Mouse (Mus musculus) liver, embryonic 15.5 days (tissue): ENCODE measurements around the gene Fbxo34. TPM values are rescaled to one million over a fixed set of nuclear protein-coding genes. Genes with fewer than 3 reads are reported as not detected.

ENCODE experiments used
- ATAC-seq: fragments of 200-750 bp; cut with Nextera tagmentation; 2 replicates; pipeline ENCODE4 v1.8.0; 2017; ENCODE audit warnings: moderate number of reproducible peaks, mild to moderate bottlenecking, moderate library complexity; ENCODE audit not compliant: insufficient read depth
- H3K27ac ChIP-seq: fragments of 300-500 bp; sonication (generic); replicated peaks from 2 replicates; pipeline ENCODE4 v1.5.1; 2015; ENCODE audit warnings: mild to moderate bottlenecking, inconsistent platforms
- H3K27me3 ChIP-seq: fragments of 300-500 bp; sonication (generic); 2 replicates; pipeline ENCODE4 v1.6.1; 2015; ENCODE audit warnings: mild to moderate bottlenecking, inconsistent platforms
- H3K36me3 ChIP-seq: fragments of 300-500 bp; sonication (generic); replicated peaks from 2 replicates; pipeline ENCODE4 v1.6.1; 2015; ENCODE audit warnings: moderate library complexity, mild to moderate bottlenecking, inconsistent platforms
- H3K4me1 ChIP-seq: fragments of 300-500 bp; sonication (generic); replicated peaks from 2 replicates; pipeline ENCODE4 v1.6.1; 2015; ENCODE audit warnings: inconsistent platforms
- H3K4me2 ChIP-seq: fragments of 300-500 bp; sonication (generic); 2 replicates; pipeline ENCODE4 v1.6.1; 2015; ENCODE audit warnings: moderate library complexity, mild to moderate bottlenecking, inconsistent platforms
- H3K4me3 ChIP-seq: fragments of 300-500 bp; sonication (generic); replicated peaks from 2 replicates; pipeline ENCODE4 v1.5.1; 2015; ENCODE audit warnings: mild to moderate bottlenecking, inconsistent platforms
- H3K9ac ChIP-seq: fragments of 300-500 bp; sonication (generic); 2 replicates; pipeline ENCODE4 v1.6.1; 2015; ENCODE audit warnings: moderate library complexity, mild to moderate bottlenecking, inconsistent platforms
- H3K9me3 ChIP-seq: fragments of 300-500 bp; sonication (generic); replicated peaks from 2 replicates; pipeline ENCODE4 v1.6.1; 2016; ENCODE audit warnings: inconsistent platforms
- WGBS: fragments of 180-500 bp; shearing (Covaris S2); methylation state at CpG from one replicate; pipeline ENCODE4 v1.1.7; 2015; ENCODE audit warnings: mixed read lengths; ENCODE audit not compliant: insufficient replicate concordance; 5-methylcytosine and 5-hydroxymethylcytosine counted together
- polyA plus RNA-seq: library from polyadenylated mRNA; unstranded; fragments of >200 nt; fragmentation: Nextera tagmentation; extraction: Ambion mirVana; gene quantifications from 2 replicates; pipeline ENCODE4 v1.2.1, GENCODE M21; 2015

Gene Fbxo34
- polyA plus RNA-seq, 1 experiment from 2014 or later = 40.4 TPM

DNA sequence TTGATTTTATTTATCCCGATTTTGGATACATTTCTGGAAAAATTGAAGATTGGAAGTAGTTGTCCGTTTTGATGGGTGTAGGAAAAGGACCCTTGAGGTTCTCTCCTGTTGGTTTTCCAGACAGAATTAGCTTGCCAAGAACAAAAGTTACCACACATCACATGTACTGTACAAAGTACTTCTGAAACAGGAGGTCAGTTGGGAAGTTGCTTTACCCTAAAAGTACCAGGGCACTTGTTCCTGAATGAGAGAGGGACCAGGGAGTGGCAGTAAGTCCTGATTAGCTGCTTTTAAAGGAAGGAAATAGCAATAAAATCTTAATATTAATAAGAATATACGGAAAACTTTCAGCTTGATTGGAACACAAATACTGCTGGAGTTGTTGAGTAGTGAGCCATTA, 46.9 kb downstream of the Fbxo34 start:
- Histone ChIP-seq H3K4me2 (no peak overlapping the region), H3K4me1 (peaks cover 38% of the 10 kb centered on the region), H3K9me3 (no peaks in the 10 kb centered on the region), H3K9ac (no peak overlapping the region), H3K36me3 (peaks cover 33% of the 10 kb centered on the region), H3K27ac (0 out of 2 replicates have a peak overlapping the region, but pooled peaks have one; percentile 9), H3K27me3 (no peaks in the 10 kb centered on the region), H3K4me3 (no peak overlapping the region)
- no peak for ATAC-seq
- WGBS = 62% methylated on average over 3 of the region's 3 CpGs

DNA sequence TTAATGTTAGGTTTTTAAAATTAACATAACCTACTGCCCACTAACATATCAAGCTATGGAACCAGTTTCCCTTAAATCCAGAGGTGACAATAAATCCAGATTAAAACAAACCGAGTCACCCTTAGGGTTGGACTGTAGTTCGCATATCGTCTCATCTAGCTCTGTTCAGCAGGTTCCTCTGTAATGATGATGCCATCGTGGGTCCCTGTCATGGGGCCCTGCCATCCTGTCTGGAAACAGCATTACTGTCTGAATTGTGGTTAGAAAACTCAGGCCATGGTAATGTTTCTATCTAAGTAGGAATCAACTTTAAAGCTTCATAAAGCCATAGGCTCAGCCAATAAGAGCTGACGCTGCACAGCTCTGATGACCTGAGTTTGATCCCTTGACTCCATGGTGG, 48.4 kb downstream of the Fbxo34 start:
- ATAC-seq = no peak
- Histone ChIP-seq H3K4me2 (no peak overlapping the region), H3K4me1 (peaks cover 33% of the 10 kb centered on the region), H3K9me3 (no peaks in the 10 kb centered on the region), H3K9ac (no peak overlapping the region), H3K4me3 (no peak overlapping the region), H3K27ac (no peak overlapping the region), H3K36me3 (peaks cover 27% of the 10 kb centered on the region), H3K27me3 (no peaks in the 10 kb centered on the region)
- WGBS = 53% methylated on average over 5 of the region's 5 CpGs

DNA sequence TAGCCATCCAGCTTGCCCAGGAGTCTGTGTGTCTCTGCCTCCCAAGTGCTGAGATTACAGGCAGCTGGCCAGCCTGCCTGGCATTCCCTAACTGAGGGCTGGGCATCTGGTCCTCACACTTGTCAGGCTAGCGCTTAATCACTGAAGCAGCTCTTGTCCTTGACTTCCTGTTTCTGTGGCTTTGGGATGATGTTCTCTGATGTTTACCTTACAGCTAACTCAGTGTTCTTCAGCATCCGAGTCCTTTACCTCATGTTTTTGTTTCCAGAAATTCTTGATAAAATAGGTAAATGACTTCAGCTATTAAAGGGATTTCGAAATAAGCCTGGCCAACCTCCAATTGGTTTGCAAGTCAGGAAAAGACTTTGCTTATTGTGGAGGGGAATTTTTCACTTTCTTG, 53.8 kb downstream of the Fbxo34 start:
- no peaks in the 10 kb centered on the region for H3K9me3 ChIP-seq
- H3K36me3 ChIP-seq = peaks cover 63% of the 10 kb centered on the region
- no peak overlapping the region for H3K4me2 ChIP-seq
- H3K9ac ChIP-seq = no peak overlapping the region
- H3K4me1 ChIP-seq = peaks cover 10% of the 10 kb centered on the region
- H3K27ac ChIP-seq = no peak overlapping the region
- ATAC-seq = no peak
- H3K27me3 ChIP-seq = no peaks in the 10 kb centered on the region
- H3K4me3 ChIP-seq = no peak overlapping the region
- 79% methylated on average over 3 of the region's 3 CpGs for WGBS

DNA sequence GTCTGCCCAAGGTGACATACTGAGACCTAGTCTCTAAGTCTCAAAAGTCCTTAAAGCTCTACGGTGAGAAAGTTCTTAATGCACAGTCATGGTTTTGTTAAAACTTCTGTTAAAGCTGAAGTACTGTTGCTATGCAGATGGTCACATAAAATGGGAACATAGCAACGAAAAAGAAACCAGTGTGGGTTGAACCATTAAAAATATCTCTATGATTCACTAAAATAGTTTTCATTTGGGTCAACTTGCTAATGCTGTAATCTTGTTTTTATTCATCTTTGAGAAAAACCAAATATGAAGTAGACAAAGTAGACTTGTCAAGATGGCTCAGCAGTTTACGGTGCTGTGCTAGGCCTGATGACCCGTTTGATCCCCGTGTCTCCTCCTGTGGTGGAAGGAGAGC, 56.5 kb downstream of the Fbxo34 start:
- no peak overlapping the region for H3K9ac ChIP-seq
- H3K27me3 ChIP-seq = no peaks in the 10 kb centered on the region
- ATAC-seq = no peak
- H3K36me3 ChIP-seq = peaks cover 50% of the 10 kb centered on the region
- 90% methylated on average over 5 of the region's 5 CpGs for WGBS
- H3K4me3 ChIP-seq = no peak overlapping the region
- H3K4me2 ChIP-seq = no peak overlapping the region
- H3K9me3 ChIP-seq = no peaks in the 10 kb centered on the region
- H3K4me1 ChIP-seq = peaks cover 21% of the 10 kb centered on the region
- H3K27ac ChIP-seq = no peak overlapping the region

DNA sequence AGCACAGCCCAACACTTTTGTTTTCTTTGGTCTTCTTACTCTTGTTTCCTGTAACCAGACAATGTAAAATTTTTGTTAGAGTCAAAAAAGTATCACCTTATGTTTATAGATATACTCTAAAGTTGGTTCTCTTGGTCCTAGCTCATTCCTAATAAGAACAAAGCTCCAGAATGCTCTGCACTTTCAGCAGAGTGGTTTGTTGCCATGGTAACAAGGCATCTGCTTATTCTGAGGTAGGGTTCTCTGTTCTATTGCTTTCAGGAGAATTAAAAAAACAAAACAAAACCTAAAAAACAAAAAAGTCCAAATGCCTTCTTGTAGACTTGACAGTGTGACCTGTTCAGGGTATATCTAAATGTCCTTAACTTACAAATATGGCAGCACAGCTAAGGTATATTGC, 57.8 kb downstream of the Fbxo34 start:
- Histone ChIP-seq H3K36me3 (peaks cover 48% of the 10 kb centered on the region), H3K4me1 (peaks cover 28% of the 10 kb centered on the region), H3K27me3 (no peaks in the 10 kb centered on the region), H3K9ac (no peak overlapping the region), H3K27ac (no peak overlapping the region), H3K4me3 (no peak overlapping the region), H3K4me2 (no peak overlapping the region), H3K9me3 (no peaks in the 10 kb centered on the region)
- ATAC-seq = no peak

DNA sequence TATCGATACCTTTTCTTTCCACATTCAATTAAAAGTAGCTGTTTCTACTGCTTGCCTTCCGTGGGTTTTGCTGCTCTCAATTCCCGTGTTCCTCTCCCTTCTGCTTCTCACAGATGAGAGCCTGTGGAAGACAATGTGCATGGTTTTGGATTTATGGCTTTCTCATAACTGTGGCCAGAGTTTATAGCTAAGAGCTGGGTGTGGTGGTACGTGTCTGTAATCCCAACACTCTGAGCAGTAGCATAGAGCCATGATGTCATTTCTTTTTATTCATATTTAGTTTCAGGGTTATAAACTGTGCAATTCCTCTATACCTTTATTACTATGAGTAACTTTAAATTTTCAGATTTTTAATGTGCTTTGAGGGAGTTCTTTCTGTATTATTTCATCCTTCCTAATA, 60.0 kb downstream of the Fbxo34 start:
- no peaks in the 10 kb centered on the region for H3K27me3 ChIP-seq
- no peaks in the 10 kb centered on the region for H3K9me3 ChIP-seq
- H3K27ac ChIP-seq = no peak overlapping the region
- ATAC-seq = no peak
- 80% methylated on average over 4 of the region's 4 CpGs for WGBS
- no peak overlapping the region for H3K9ac ChIP-seq
- H3K4me2 ChIP-seq = no peak overlapping the region
- peaks cover 46% of the 10 kb centered on the region for H3K36me3 ChIP-seq
- H3K4me3 ChIP-seq = no peak overlapping the region
- H3K4me1 ChIP-seq = peaks cover 42% of the 10 kb centered on the region

DNA sequence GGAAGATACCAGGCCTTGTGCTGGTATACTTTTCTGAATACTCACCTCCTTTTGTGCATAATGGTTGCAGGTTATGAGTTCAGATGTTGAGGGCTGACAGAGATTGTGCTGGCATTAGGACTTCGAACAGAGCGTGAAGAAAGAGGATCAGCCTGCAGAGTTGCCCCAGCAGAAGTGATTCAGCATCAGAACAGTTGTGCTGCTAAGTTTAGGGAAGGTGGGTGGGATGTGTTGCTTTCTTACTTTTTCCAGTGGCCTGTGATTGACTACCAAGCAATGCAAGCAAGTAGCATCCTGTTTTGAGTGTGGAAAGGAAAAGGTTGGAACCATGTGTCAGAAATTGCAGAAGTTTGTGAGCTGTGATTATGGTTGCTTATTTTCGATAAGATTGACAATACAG, 63.4 kb downstream of the Fbxo34 start:
- Histone ChIP-seq H3K9me3 (no peaks in the 10 kb centered on the region), H3K4me1 (peaks cover 75% of the 10 kb centered on the region), H3K27me3 (no peaks in the 10 kb centered on the region), H3K36me3 (peaks cover 26% of the 10 kb centered on the region), H3K27ac (peak overlapping the region; percentile 46), H3K9ac (no peak overlapping the region; the same call in 1 of the 2 replicates), H3K4me2 (no peak overlapping the region), H3K4me3 (no peak overlapping the region)
- WGBS = 74% methylated on average over 3 of the region's 3 CpGs
- ATAC-seq = no peak

DNA sequence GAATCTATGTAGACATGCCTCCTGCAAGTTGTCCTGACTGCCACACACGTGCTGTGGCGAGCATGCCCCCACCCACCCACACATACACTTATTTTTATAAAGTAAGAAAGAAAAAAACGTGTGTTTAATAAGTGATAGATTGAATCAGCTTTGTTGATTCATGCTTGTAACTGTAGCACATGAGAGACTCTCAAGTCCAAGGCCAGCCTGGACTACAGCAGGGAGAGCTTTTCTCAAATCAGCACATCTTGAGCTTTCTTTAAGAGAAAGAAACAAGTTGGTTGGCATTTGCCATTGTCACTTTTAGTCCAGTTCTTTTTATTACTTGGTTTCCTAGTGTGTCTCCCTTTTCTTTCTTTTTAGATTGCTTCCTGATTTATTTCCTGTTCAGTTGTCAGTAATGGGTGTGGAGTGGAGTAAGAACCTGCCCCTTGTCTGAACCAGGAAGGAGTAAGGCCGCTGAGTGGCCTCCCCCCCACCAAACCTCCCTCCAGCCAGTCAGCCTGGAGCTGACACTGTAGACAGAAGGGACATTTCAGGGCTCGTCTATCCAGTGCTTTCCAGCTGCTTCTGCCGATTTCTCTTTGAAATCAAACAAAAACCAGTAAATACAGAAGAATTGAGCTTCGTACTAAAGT, 64.7 kb downstream of the Fbxo34 start:
- peak; percentile 58; the same call in 1 of the 2 replicates for ATAC-seq
- no peaks in the 10 kb centered on the region for H3K27me3 ChIP-seq
- H3K27ac ChIP-seq = peak overlapping the region; percentile 92
- peak overlapping the region; percentile 45 for H3K9ac ChIP-seq
- H3K9me3 ChIP-seq = no peaks in the 10 kb centered on the region
- 31% methylated on average over 7 of the region's 7 CpGs for WGBS
- peak overlapping the region; percentile 42 for H3K4me2 ChIP-seq
- peaks cover 89% of the 10 kb centered on the region for H3K4me1 ChIP-seq
- H3K36me3 ChIP-seq = peaks cover 24% of the 10 kb centered on the region
- peak overlapping the region; percentile 3; the same call in 1 of the 2 replicates for H3K4me3 ChIP-seq

DNA sequence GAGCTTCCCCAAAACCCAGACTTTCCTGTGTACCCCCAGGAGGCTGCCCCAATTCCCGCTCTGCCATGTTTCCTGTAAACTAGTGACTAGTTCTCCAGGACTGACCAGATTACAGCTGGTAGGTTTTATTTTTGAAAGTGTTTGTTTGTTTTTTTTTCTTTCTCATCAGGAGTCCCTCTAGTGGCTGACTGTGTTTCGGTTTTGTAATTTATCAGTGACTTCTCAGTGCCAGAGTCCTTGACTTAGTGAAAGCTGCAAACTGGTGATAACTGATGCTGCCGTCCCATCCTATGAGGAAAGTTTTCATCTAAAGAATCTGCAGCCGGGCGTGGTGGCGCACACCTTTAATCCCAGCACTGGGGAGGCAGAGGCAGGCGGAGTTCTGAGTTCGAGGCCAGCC, 65.4 kb downstream of the Fbxo34 start:
- peak overlapping the region; percentile 42 for H3K4me2 ChIP-seq
- ATAC-seq = peak; percentile 86
- peaks cover 93% of the 10 kb centered on the region for H3K4me1 ChIP-seq
- no peaks in the 10 kb centered on the region for H3K27me3 ChIP-seq
- H3K27ac ChIP-seq = peak overlapping the region; percentile 92
- peaks cover 24% of the 10 kb centered on the region for H3K36me3 ChIP-seq
- peak overlapping the region; percentile 3; the same call in 1 of the 2 replicates for H3K4me3 ChIP-seq
- WGBS = 25% methylated on average over 8 of the region's 8 CpGs
- peak overlapping the region; percentile 45 for H3K9ac ChIP-seq
- no peaks in the 10 kb centered on the region for H3K9me3 ChIP-seq

DNA sequence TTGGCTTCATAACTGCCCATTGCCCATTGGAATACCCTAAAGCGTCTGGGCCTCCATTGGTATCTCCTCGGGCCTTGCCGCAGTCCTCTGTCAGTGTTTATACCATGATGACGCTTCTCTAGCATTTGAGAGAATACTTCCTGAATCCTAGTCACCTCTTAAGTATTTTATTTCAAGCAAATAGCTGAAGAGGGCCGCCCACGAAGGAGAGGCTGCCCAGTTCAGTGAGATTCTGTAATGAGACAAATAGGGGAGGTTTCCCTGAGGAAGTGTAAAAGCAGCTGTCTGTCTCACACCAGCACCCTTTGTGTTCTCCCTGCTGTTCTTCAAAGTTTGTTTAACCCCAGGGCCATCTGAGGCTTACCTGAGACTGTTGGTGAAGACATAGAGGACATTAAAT, 66.5 kb downstream of the Fbxo34 start:
- H3K9ac ChIP-seq = no peak overlapping the region
- H3K27ac ChIP-seq = peak overlapping the region; percentile 92
- no peaks in the 10 kb centered on the region for H3K9me3 ChIP-seq
- 80% methylated on average over 6 of the region's 6 CpGs for WGBS
- H3K4me3 ChIP-seq = no peak overlapping the region
- peaks cover 24% of the 10 kb centered on the region for H3K36me3 ChIP-seq
- ATAC-seq = no peak
- H3K27me3 ChIP-seq = no peaks in the 10 kb centered on the region
- H3K4me2 ChIP-seq = no peak overlapping the region
- peaks cover 95% of the 10 kb centered on the region for H3K4me1 ChIP-seq

DNA sequence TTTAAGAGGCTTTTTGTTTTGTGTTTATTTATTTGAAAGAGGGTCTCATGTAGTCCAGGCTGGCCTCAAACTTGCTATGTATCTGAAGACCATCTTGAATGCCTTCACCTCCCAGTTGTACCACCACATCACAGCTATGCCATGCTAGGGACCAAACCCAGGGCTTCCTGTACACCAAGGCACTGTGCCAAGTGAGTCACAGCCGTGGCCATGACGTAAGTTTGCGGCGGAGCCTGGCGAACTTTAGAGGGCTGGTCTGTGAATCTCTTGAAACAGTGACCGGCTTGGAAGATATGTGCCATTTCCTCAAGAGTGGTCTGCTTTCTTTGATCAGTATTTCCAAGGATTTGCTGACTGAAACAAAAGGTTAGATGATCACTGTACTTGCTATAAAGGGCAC, 68.4 kb downstream of the Fbxo34 start:
- Histone ChIP-seq H3K9ac (no peak overlapping the region), H3K4me1 (peaks cover 86% of the 10 kb centered on the region)

More for the DNA sequence above, 68.4 kb downstream of the Fbxo34 start:
- ATAC-seq = no peak
- Histone ChIP-seq H3K27me3 (no peaks in the 10 kb centered on the region), H3K4me3 (no peak overlapping the region), H3K27ac (peak overlapping the region; percentile 92), H3K4me2 (no peak overlapping the region), H3K9me3 (no peaks in the 10 kb centered on the region), H3K36me3 (peaks cover 18% of the 10 kb centered on the region)
- WGBS = 72% methylated on average over 6 of the region's 6 CpGs
